Mouse (Mus musculus) megakaryocyte progenitor cell, adult 5-6 weeks (primary cell): ENCODE data around the gene Spin2g. TPM values are rescaled to one million over a fixed set of nuclear protein-coding genes. Genes with fewer than 3 reads are reported as not detected.
"Not testable (repeated sequence)": the region's sequence is repeated elsewhere in the genome, so short reads cannot be mapped to it uniquely, and the experiment has no call there.

Experiments used
- ATAC-seq: replicated peaks from 2 replicates; pipeline ENCODE4 v1.8.0; 2016; ENCODE audit warnings: mild to moderate bottlenecking, moderate TSS enrichment, inconsistent platforms; ENCODE audit not compliant: poor library complexity
- total RNA-seq, 2 experiments: library from RNA; stranded (forward) in 1 of 2; stranded (reverse) in 1 of 2; fragments of 157-497, 149-512 nt in 1 of 2; fragments of 200-1000 nt in 1 of 2; gene quantifications; 2 replicates each; pipeline versions ENCODE4 v1.2.3 to v1.2.4; 2015 to 2017

The Spin2g gene
- total RNA-seq (2015) = not detected in 2 replicates
- total RNA-seq (2017) = not detected in 2 replicates

- ATAC-seq = not testable (repeated sequence)
Measured at GRCm38 (mm10) chrX:34238633-34239032, at the start of gene Spin2g. TSS of gene Spin2g (minus strand) at chrX:34238733.

Other genes with a start within 250 kb of the Spin2g start
- not detected in 2 replicates for gene Btbd35f9, start 77.2 kb downstream of the Spin2g start, total RNA-seq (2015)
- not detected in 2 replicates for gene Btbd35f9, start 77.2 kb downstream of the Spin2g start, total RNA-seq (2017)
- not detected in 2 replicates for gene Btbd35f8, start 211.8 kb upstream of the Spin2g start, total RNA-seq (2015)
- not detected in 2 replicates for gene Btbd35f8, start 211.8 kb upstream of the Spin2g start, total RNA-seq (2017)